Mouse (Mus musculus): ENCODE results near the gene Cbx4. TPM values are rescaled to one million over a fixed set of nuclear protein-coding genes. Genes with fewer than 3 reads are reported as not detected.

The Cbx4 gene
- polyA plus RNA-seq, 1 experiment from 2014 or later, result 14.5 TPM

DNA sequence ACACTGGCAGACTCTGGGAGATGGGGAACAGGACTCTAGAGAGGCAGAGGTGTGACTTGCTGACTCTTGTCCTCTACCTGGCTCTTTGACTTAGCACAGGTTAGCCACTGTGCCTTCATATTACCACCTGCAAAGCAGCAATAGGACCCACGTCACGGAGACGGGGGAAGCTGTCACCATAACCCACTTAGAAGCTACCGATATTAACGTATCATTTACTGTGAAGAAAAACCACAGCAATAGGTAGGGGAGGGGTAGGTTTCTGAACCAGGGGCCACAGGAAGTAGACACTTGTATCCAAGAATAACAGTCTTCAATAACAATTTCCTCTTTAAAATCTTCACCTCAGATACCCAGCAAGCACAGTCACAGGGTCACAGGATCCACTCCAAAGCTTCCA is 10.2 kb downstream of the Cbx4 start:
- peaks cover 22% of the 10 kb centered on the region for H3K4me1 ChIP-seq (ENCODE audit: control insufficient read depth, insufficient read depth, low read length)
- no peaks in the 10 kb centered on the region for H3K9me3 ChIP-seq (ENCODE audit: control insufficient read depth, low read length)

DNA sequence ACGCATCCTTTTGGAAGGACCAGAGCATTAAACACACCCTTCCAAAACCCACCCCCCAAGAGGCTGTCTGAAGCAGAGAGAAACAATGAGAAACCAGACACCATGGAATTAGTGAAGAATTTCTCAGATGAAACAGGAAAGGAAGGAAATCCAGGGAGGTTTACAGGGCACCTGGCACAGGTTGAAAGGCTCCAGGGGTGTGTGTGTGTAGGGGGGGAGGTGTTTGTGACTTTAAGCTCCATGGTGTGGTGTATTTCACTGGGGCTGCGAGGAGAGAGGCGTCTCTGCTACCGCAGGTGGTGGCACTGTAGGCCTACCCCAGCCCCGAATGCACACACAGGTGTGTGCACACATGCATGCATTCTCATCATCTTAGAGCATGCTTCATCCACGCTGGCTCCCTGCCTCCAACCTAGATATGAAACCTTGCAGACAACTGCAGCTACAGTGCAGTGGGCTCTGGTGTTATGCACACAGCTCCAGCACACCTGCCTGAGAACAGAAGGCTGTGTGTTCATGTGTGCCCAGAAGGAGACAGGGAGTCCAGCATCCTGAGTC is 12.1 kb downstream of the Cbx4 start:
- 72% methylated on average over 6 of the region's 6 CpGs for WGBS
- no peak for ATAC-seq (ENCODE audit: low read depth)
- Histone ChIP-seq H3K27ac (ENCODE audit: low read depth, low read length) (0 out of 2 replicates have a peak overlapping the region, but pooled peaks have one; percentile 16), H3K27me3 (ENCODE audit: control insufficient read depth, insufficient read depth, low read length) (no peaks in the 10 kb centered on the region), H3K4me3 (ENCODE audit: low read depth, low read length) (no peak overlapping the region), H3K4me2 (ENCODE audit: low read depth, low read length) (no peak overlapping the region), H3K4me1 (ENCODE audit: control insufficient read depth, insufficient read depth, low read length) (peaks cover 9% of the 10 kb centered on the region; the same call in 1 of the 2 replicates), H3K9ac (replicated peaks; ENCODE audit: low read depth, low read length) (0 out of 2 replicates have a peak overlapping the region, but pooled peaks have one; percentile 3), H3K9me3 (ENCODE audit: control insufficient read depth, low read length) (no peaks in the 10 kb centered on the region), H3K36me3 (ENCODE audit: control insufficient read depth, insufficient read depth, low read length) (no peaks in the 10 kb centered on the region)

More for the DNA sequence above, 10.2 kb downstream of the Cbx4 start:
- peaks cover 11% of the 10 kb centered on the region for H3K36me3 ChIP-seq (ENCODE audit: control insufficient read depth, insufficient read depth, low read length)
- H3K9ac ChIP-seq (replicated peaks; ENCODE audit: low read depth, low read length), result no peak overlapping the region
- H3K4me2 ChIP-seq (ENCODE audit: low read depth, low read length), result no peak overlapping the region
- WGBS, result 90% methylated on average over 5 of the region's 5 CpGs
- no peak overlapping the region for H3K4me3 ChIP-seq (ENCODE audit: low read depth, low read length)
- H3K27me3 ChIP-seq (ENCODE audit: control insufficient read depth, insufficient read depth, low read length), result peaks cover 4% of the 10 kb centered on the region; the same call in 1 of the 2 replicates
- ATAC-seq (ENCODE audit: low read depth), result no peak
- no peak overlapping the region for H3K27ac ChIP-seq (ENCODE audit: low read depth, low read length)

GRCm38 (mm10) chr11:119072986-119073385 is 13.0 kb downstream of the Cbx4 start:
- H3K36me3 ChIP-seq (ENCODE audit: control insufficient read depth, insufficient read depth, low read length), result no peaks in the 10 kb centered on the region
- ATAC-seq (ENCODE audit: low read depth), result no peak
- WGBS, result 55% methylated on average over 6 of the region's 6 CpGs
- H3K4me3 ChIP-seq (ENCODE audit: low read depth, low read length), result no peak overlapping the region
- no peaks in the 10 kb centered on the region for H3K4me1 ChIP-seq (ENCODE audit: control insufficient read depth, insufficient read depth, low read length)
- no peak overlapping the region for H3K27ac ChIP-seq (ENCODE audit: low read depth, low read length)
- no peak overlapping the region for H3K9ac ChIP-seq (replicated peaks; ENCODE audit: low read depth, low read length)
- no peak overlapping the region for H3K4me2 ChIP-seq (ENCODE audit: low read depth, low read length)
- no peaks in the 10 kb centered on the region for H3K9me3 ChIP-seq (ENCODE audit: control insufficient read depth, low read length)
- H3K27me3 ChIP-seq (ENCODE audit: control insufficient read depth, insufficient read depth, low read length), result no peaks in the 10 kb centered on the region

DNA sequence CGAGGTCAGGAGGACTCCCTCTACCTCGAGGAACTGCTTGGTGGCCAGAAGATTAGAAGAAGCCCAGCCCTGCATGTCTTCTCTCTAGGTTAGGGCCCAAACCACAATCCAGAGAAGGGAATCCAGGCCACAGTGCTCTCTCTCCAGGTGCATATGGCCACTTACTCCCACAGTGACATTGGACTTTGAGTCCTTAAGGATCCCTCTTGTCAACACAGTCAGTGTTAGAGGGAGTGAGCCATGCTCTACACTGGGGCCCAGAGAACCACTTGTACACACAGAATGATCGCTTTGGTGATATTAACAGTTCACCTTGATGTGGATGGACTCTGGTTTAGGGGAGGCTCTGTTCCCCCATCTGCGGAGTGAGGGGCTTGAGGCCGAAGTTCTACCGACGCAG is 13.8 kb downstream of the Cbx4 start:
- 88% methylated on average over 7 of the region's 7 CpGs for WGBS
- Histone ChIP-seq H3K9me3 (ENCODE audit: control insufficient read depth, low read length) (no peaks in the 10 kb centered on the region), H3K9ac (replicated peaks; ENCODE audit: low read depth, low read length) (no peak overlapping the region), H3K4me2 (ENCODE audit: low read depth, low read length) (no peak overlapping the region), H3K4me1 (ENCODE audit: control insufficient read depth, insufficient read depth, low read length) (no peaks in the 10 kb centered on the region), H3K36me3 (ENCODE audit: control insufficient read depth, insufficient read depth, low read length) (no peaks in the 10 kb centered on the region), H3K27ac (ENCODE audit: low read depth, low read length) (no peak overlapping the region), H3K4me3 (ENCODE audit: low read depth, low read length) (no peak overlapping the region), H3K27me3 (ENCODE audit: control insufficient read depth, insufficient read depth, low read length) (no peaks in the 10 kb centered on the region)
- ATAC-seq (ENCODE audit: low read depth), result no peak

GRCm38 (mm10) chr11:119066841-119067240 is 19.2 kb downstream of the Cbx4 start:
- ATAC-seq (ENCODE audit: low read depth), result no peak
- 79% methylated on average over 8 of the region's 8 CpGs for WGBS
- H3K4me1 ChIP-seq (ENCODE audit: control insufficient read depth, insufficient read depth, low read length), result no peaks in the 10 kb centered on the region
- H3K4me3 ChIP-seq (ENCODE audit: low read depth, low read length), result no peak overlapping the region
- H3K27me3 ChIP-seq (ENCODE audit: control insufficient read depth, insufficient read depth, low read length), result peaks cover 1% of the 10 kb centered on the region; the same call in 1 of the 2 replicates
- H3K9ac ChIP-seq (replicated peaks; ENCODE audit: low read depth, low read length), result no peak overlapping the region
- no peaks in the 10 kb centered on the region for H3K36me3 ChIP-seq (ENCODE audit: control insufficient read depth, insufficient read depth, low read length)
- H3K9me3 ChIP-seq (ENCODE audit: control insufficient read depth, low read length), result no peaks in the 10 kb centered on the region
- H3K27ac ChIP-seq (ENCODE audit: low read depth, low read length), result no peak overlapping the region
- H3K4me2 ChIP-seq (ENCODE audit: low read depth, low read length), result no peak overlapping the region

GRCm38 (mm10) chr11:119059256-119059655 is 26.8 kb downstream of the Cbx4 start:
- H3K27me3 ChIP-seq (ENCODE audit: control insufficient read depth, insufficient read depth, low read length), result peaks cover 28% of the 10 kb centered on the region
- no peaks in the 10 kb centered on the region for H3K9me3 ChIP-seq (ENCODE audit: control insufficient read depth, low read length)
- no peak overlapping the region for H3K4me3 ChIP-seq (ENCODE audit: low read depth, low read length)
- no peak overlapping the region for H3K27ac ChIP-seq (ENCODE audit: low read depth, low read length)
- no peaks in the 10 kb centered on the region for H3K36me3 ChIP-seq (ENCODE audit: control insufficient read depth, insufficient read depth, low read length)
- no peak for ATAC-seq (ENCODE audit: low read depth)
- H3K9ac ChIP-seq (replicated peaks; ENCODE audit: low read depth, low read length), result no peak overlapping the region
- WGBS, result 8% methylated on average over 3 of the region's 3 CpGs
- H3K4me2 ChIP-seq (ENCODE audit: low read depth, low read length), result no peak overlapping the region
- H3K4me1 ChIP-seq (ENCODE audit: control insufficient read depth, insufficient read depth, low read length), result peaks cover 37% of the 10 kb centered on the region

DNA sequence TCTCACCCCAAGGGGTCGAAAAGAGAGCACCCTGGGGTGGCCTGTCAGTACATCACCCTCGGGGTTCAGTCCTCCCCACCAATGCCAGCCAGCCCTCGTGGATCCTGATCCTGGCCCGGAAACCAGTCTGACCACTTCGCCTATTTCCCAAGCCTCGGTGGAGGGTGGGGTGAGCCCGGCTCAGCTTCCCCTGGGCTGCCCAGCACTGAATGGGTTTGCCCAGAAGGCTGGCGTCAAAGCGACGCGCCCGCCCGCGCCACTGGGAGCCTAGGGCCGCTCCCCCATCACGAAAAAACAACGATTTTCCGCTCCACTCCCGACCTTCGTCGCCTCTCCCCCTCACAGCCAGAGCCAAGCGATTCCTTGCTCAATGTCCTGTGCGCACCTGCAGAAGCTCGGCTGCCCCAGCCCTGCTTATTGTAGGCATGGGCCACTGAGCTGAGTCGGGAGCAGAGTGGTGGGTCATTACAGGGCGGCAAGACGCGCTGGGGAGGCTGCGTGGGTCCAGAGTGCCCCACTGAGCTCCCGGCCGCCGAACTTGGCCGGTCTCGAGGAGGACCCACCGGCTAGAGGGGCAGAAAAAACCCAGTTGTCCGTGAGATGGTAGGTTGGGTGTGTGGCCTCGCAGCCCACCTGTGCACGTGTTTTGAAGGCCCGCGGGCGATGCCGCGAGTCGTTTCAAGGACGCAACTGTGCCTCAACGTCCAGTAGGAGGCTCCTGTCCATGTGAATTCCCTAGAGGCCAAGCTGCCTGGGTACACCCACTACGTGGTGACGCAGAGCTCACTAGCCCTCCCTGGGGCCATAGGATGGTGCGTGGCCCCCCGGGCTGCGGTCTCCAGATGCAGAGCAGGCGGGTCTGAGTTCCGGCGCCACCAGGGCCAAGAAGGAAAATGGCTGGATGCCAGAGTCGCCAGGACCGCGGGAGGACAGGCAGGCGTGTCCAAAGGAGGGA is 27.7 kb downstream of the Cbx4 start:
- H3K9ac ChIP-seq (replicated peaks; ENCODE audit: low read depth, low read length), result 0 out of 2 replicates have a peak overlapping the region, but pooled peaks have one; percentile 25
- no peaks in the 10 kb centered on the region for H3K36me3 ChIP-seq (ENCODE audit: control insufficient read depth, insufficient read depth, low read length)
- H3K27me3 ChIP-seq (ENCODE audit: control insufficient read depth, insufficient read depth, low read length), result peaks cover 28% of the 10 kb centered on the region
- peak overlapping the region; percentile 6; the same call in 1 of the 2 replicates for H3K4me3 ChIP-seq (ENCODE audit: low read depth, low read length)
- H3K27ac ChIP-seq (ENCODE audit: low read depth, low read length), result no peak overlapping the region
- no peak for ATAC-seq (ENCODE audit: low read depth)
- peak overlapping the region; percentile 32 for H3K4me2 ChIP-seq (ENCODE audit: low read depth, low read length)
- H3K9me3 ChIP-seq (ENCODE audit: control insufficient read depth, low read length), result no peaks in the 10 kb centered on the region
- peaks cover 38% of the 10 kb centered on the region for H3K4me1 ChIP-seq (ENCODE audit: control insufficient read depth, insufficient read depth, low read length)
- 2% methylated on average over 57 of the region's 58 CpGs for WGBS

DNA sequence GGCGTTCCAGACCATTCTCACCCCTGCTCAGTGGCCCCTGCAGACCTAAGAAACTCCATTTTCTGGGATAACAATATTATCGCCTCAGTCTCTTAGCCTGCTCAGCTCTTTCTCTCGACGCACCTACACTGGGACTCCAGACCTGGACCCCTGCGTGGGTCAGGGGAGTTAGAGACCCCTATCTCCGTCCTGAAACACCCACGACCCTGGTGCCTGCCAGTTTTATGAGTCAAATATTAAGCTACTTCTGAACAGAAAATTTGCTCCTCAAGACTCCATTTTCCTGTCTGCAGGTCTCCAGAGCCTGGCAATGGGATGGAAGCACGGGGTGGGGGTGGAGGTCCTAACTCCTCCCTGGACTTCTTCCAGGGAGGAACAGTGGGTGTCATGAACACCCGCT is 28.7 kb downstream of the Cbx4 start:
- ATAC-seq (ENCODE audit: low read depth), result no peak
- no peaks in the 10 kb centered on the region for H3K36me3 ChIP-seq (ENCODE audit: control insufficient read depth, insufficient read depth, low read length)
- peak overlapping the region; percentile 97 for H3K9ac ChIP-seq (replicated peaks; ENCODE audit: low read depth, low read length)
- peaks cover 44% of the 10 kb centered on the region for H3K4me1 ChIP-seq (ENCODE audit: control insufficient read depth, insufficient read depth, low read length)
- H3K4me3 ChIP-seq (ENCODE audit: low read depth, low read length), result peak overlapping the region; percentile 60
- H3K27me3 ChIP-seq (ENCODE audit: control insufficient read depth, insufficient read depth, low read length), result peaks cover 28% of the 10 kb centered on the region
- WGBS, result 2% methylated on average over 9 of the region's 9 CpGs
- H3K4me2 ChIP-seq (ENCODE audit: low read depth, low read length), result peak overlapping the region; percentile 99
- H3K9me3 ChIP-seq (ENCODE audit: control insufficient read depth, low read length), result no peaks in the 10 kb centered on the region
- peak overlapping the region; percentile 84 for H3K27ac ChIP-seq (ENCODE audit: low read depth, low read length)
